8 mouse cellular contexts compared by ENCODE assay signal in the genomic region with DNA sequence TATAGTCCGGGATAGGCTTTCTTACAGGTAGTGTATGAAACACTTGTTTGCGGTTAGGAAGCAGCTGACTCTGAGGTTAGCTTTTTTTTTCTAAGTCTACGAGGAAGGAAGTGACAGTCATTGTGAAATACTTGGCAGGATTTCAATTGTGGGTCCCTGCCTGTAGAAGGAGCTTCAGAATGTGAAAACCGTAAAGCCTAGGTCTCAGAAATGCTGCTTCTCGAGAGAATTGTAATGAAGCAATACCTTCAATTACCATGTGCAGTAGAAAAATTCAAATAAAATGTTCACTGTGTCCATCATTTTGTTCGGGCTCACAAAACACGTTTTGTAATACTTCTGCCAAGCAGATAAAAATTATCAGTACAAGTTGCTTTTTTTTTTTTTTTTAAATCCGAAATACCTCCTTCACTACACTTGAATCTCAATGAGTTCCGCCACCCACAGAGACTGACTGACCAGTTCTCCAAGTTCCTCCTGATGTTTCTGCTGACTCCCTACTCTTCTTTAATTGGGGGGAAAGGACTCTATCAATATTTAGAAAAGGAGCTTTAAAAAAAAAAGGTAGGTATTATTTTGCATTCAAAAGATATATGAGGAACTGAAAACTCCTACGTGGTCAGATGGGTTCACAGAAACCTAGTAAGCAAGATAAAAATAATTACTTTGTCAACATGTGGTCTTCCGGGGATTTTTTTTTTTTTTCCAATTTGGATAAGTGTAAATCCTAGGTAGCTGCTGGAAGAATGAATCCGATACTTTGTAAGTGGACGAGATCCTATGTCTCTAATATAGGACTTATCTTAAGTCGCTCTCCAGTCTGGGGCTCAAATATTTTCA. TPM values are rescaled to one million over a fixed set of nuclear protein-coding genes. Genes with fewer than 3 reads are reported as not detected.
DNase-seq lines count a peak whose midpoint lies in the region; ATAC-seq and TF ChIP-seq lines count a peak whose summit lies in the region.

No protein-coding gene starts in this region.

- no peak for ATAC-seq in heart, embryonic 14.5 days (ENCODE audit: insufficient number of reproducible peaks, insufficient read depth, low FRiP score, low read depth)
- 0 out of 2 replicates have a peak, but pooled peaks have one; percentile 7 for ATAC-seq in limb, embryonic 14.5 days (ENCODE audit: low FRiP score, low read depth)
- ATAC-seq in cerebellum, adult (ENCODE audit: insufficient number of reproducible peaks, low FRiP score, low TSS enrichment): no peak

- WGBS in liver, adult 2 months: 37% methylated on average over 14 of the region's 14 CpGs
- WGBS in heart, embryonic 14.5 days: 35% methylated on average over 14 of the region's 14 CpGs
- WGBS in limb, embryonic 14.5 days: 53% methylated on average over 14 of the region's 14 CpGs

- H3K4me3 ChIP-seq in liver, adult 2 months (ENCODE audit: insufficient read depth, low read depth, low read length): peak overlapping the region; percentile 36; the same call in 1 of the 2 replicates
- peak overlapping the region; percentile 39 to 78; a peak in 3 of 4 replicates for H3K4me3 ChIP-seq in heart, embryonic 14.5 days (ENCODE audit: control insufficient read depth in 1 of 2, insufficient read depth in 1 of 2, low read depth in 1 of 2, low read length in 2 of 2)
- peak overlapping the region; percentile 61 for H3K4me3 ChIP-seq in limb, embryonic 14.5 days (replicated peaks; ENCODE audit: low read length)

- H3K4me2 ChIP-seq in heart, embryonic 14.5 days (ENCODE audit: low read length): peak overlapping the region; percentile 81
- peak overlapping the region; percentile 79 for H3K4me2 ChIP-seq in limb, embryonic 14.5 days (replicated peaks; ENCODE audit: low read depth, low read length, severe bottlenecking)

- peaks cover 9% of the 10 kb centered on the region for H3K36me3 ChIP-seq in liver, adult 2 months (ENCODE audit: control insufficient read depth, insufficient read depth, low read length)
- H3K36me3 ChIP-seq in heart, embryonic 14.5 days (ENCODE audit: control insufficient read depth, insufficient read depth, low read length): peaks cover 14% of the 10 kb centered on the region
- H3K36me3 ChIP-seq in limb, embryonic 14.5 days (ENCODE audit: control insufficient read depth, insufficient read depth, low read length): peaks cover 9% of the 10 kb centered on the region

- TF ChIP-seq POLR2A in liver, adult 2 months (IDR thresholded peaks at IDR 0.05; ENCODE audit: extremely low read depth, insufficient read depth, low read length): no peak
- TF ChIP-seq POLR2A in limb, embryonic 14.5 days (IDR thresholded peaks at IDR 0.05; ENCODE audit: borderline replicate concordance, extremely low read depth, insufficient read depth, insufficient read length): no peak

- H3K27me3 ChIP-seq in liver, adult 2 months (ENCODE audit: control insufficient read depth, insufficient read depth, low read length): no peaks in the 10 kb centered on the region
- no peaks in the 10 kb centered on the region for H3K27me3 ChIP-seq in heart, embryonic 14.5 days (ENCODE audit: control insufficient read depth, insufficient read depth, low read length)
- no peaks in the 10 kb centered on the region for H3K27me3 ChIP-seq in limb, embryonic 14.5 days (ENCODE audit: control insufficient read depth, insufficient read depth, low read length)

- TF ChIP-seq CTCF in liver, adult 2 months (IDR thresholded peaks at IDR 0.05; ENCODE audit: low read depth, low read length): no peak

- H3K27ac ChIP-seq in liver, adult 2 months (replicated peaks; ENCODE audit: insufficient read depth, low read depth, low read length): no peak overlapping the region; the same call in 1 of the 2 replicates
- H3K27ac ChIP-seq in heart, embryonic 14.5 days (replicated peaks in 1 of 2; ENCODE audit: control insufficient read depth in 1 of 2, insufficient read depth in 1 of 2, low read depth in 2 of 2, low read length in 2 of 2): peak overlapping the region; percentile 88 to 97
- peak overlapping the region; percentile 44 for H3K27ac ChIP-seq in limb, embryonic 14.5 days (replicated peaks; ENCODE audit: low read depth, low read length)

- 0 out of 2 replicates have a peak, but pooled peaks cover 1% of the 10 kb centered on the region for H3K79me2 ChIP-seq in liver, adult 2 months (ENCODE audit: control insufficient read depth, insufficient read depth, low read length)

- no peaks in the 10 kb centered on the region for H3K9me3 ChIP-seq in heart, embryonic 14.5 days (ENCODE audit: control insufficient read depth, low read length)
- no peaks in the 10 kb centered on the region for H3K9me3 ChIP-seq in limb, embryonic 14.5 days (ENCODE audit: control insufficient read depth, low read length)

- H3K9ac ChIP-seq in liver, adult 2 months (ENCODE audit: low read depth, low read length): no peak overlapping the region
- H3K9ac ChIP-seq in heart, embryonic 14.5 days (ENCODE audit: low read length): peak overlapping the region; percentile 91
- H3K9ac ChIP-seq in limb, embryonic 14.5 days (ENCODE audit: low read depth, low read length, severe bottlenecking): peak overlapping the region; percentile 26; the same call in 1 of the 2 replicates

- DNase-seq in liver, adult 2 months (ENCODE audit: extremely low read depth, low read depth, low spot score): peak; percentile 65
- no peak for DNase-seq in liver
- DNase-seq in brain, adult 2 months (ENCODE audit: low read depth, low spot score): peak; percentile 64
- peak; percentile 56 for DNase-seq in limb, embryonic 14.5 days (ENCODE audit: low spot score)
- DNase-seq in monocyte, adult 2 months (ENCODE audit: low read depth in 1 of 2, low spot score in 2 of 2): peak; percentile 32 to 71
- DNase-seq in frontal cortex, postnatal 25 days (ENCODE audit: low spot score in 2 of 2): no peak

- 0 out of 2 replicates have a peak, but pooled peaks cover 2% of the 10 kb centered on the region for H3K4me1 ChIP-seq in liver, adult 2 months (ENCODE audit: control insufficient read depth, insufficient read depth, low read length)
- peaks cover 6 to 15% of the 10 kb centered on the region in 2 experiments for H3K4me1 ChIP-seq in heart, embryonic 14.5 days (ENCODE audit: control insufficient read depth in 2 of 2, insufficient read depth in 2 of 2, low read length in 2 of 2)
- H3K4me1 ChIP-seq in limb, embryonic 14.5 days (ENCODE audit: control insufficient read depth, insufficient read depth, low read length): peaks cover 5% of the 10 kb centered on the region; the same call in 1 of the 2 replicates

RNA-seq across cellular contexts. Expression of gene Atp6v0a1, which starts 0.8 kb away (rescaled TPM):
- 21.5 and 26.8 TPM in 2 replicates for total RNA-seq in liver, adult 2 months (2014; rRNA removed)
- polyA plus RNA-seq in liver, adult 2 months (2012; rRNA removed): 37.7 and 39.2 TPM in 2 replicates
- polyA plus RNA-seq in heart, embryonic 14.5 days (2014; fragmentation: Nextera tagmentation; extraction: Ambion mirVana): 54.8 and 57.2 TPM in 2 replicates
- 60.9 and 72.8 TPM in 2 replicates for polyA plus RNA-seq in limb, embryonic 14.5 days (2012; rRNA removed)
- 31.8 and 32.7 TPM in 2 replicates for polyA plus RNA-seq in limb, embryonic 14.5 days (2014; fragmentation: Nextera tagmentation; extraction: Ambion mirVana)

RNA-seq across cellular contexts. Expression of gene Cavin1, which starts 37.7 kb away (rescaled TPM):
- total RNA-seq in liver, adult 2 months (2014; rRNA removed): 3.8 and 4.1 TPM in 2 replicates
- polyA plus RNA-seq in liver, adult 2 months (2012; rRNA removed): 3.9 and 4.0 TPM in 2 replicates
- polyA plus RNA-seq in heart, embryonic 14.5 days (2014; fragmentation: Nextera tagmentation; extraction: Ambion mirVana): 200 and 204 TPM in 2 replicates
- polyA plus RNA-seq in limb, embryonic 14.5 days (2012; rRNA removed): 81.3 and 96.8 TPM in 2 replicates
- polyA plus RNA-seq in limb, embryonic 14.5 days (2014; fragmentation: Nextera tagmentation; extraction: Ambion mirVana): 128 and 135 TPM in 2 replicates

Comparison
In these comparisons a context has a peak if more than half of its experiments do, and no peak if none do; other contexts are left out.
1. DNase-seq: peak in liver, adult 2 months (single experiment), brain, adult 2 months (single experiment), limb, embryonic 14.5 days (single experiment) and monocyte, adult 2 months (2 of 2); none in liver (single experiment) and frontal cortex, postnatal 25 days (0 of 2).
2. RNA of gene Cavin1, which starts 37.7 kb away (polyA plus RNA-seq): 200 to 204 TPM in heart, embryonic 14.5 days and 81.3 to 135 TPM in limb, embryonic 14.5 days; 3.9 to 4.0 TPM in liver, adult 2 months; every median in the first group is over 10 times any median in the second.
3. Peak in every context shown above with its lines, with median percentiles within 50 percentile points of each other: H3K4me3 ChIP-seq.